Mouse (Mus musculus) NIH3T3 (cell line): ENCODE results near the gene Dzip1l.
A peak's percentile ranks its signal among the peaks of the same experiment; 100 is the strongest.

Source experiments
- DNase-seq: peaks from one replicate; pipeline ENCODE4 v3.0.0-alpha.2; 2012; ENCODE audit warnings: low read depth

Gene Dzip1l

GRCm38 (mm10) chr9:99660756-99661155 lies 31.5 kb downstream of the Dzip1l start:
- DNase-seq = no peak

DNA sequence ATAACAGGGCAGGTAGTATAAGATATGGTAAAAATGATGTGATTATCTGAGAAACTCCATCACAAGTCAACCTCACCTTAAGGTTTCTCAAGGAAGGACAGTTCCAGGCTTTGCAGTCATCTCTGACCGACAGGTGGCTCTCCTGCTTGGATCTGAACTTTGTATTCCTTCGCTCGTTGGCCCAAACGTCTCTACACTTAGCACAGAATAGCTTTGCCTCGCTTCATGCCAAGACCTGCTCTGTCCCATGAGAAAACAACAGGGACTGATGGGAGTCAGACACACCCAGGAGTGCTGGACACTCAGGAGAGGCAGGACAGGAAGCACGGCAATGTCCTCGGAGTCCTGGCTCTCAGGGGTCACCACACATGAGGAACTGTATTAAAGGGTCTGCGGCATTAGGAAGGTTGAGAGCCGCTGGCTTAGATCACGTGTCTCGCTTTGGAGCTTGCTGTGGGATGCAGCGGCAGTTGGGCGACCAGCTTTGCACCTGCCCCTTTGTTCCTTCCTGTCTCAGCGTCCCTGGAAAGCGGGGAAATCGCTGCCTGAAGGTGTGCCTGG lies 32.4 kb downstream of the Dzip1l start:
- DNase-seq = no peak

DNA sequence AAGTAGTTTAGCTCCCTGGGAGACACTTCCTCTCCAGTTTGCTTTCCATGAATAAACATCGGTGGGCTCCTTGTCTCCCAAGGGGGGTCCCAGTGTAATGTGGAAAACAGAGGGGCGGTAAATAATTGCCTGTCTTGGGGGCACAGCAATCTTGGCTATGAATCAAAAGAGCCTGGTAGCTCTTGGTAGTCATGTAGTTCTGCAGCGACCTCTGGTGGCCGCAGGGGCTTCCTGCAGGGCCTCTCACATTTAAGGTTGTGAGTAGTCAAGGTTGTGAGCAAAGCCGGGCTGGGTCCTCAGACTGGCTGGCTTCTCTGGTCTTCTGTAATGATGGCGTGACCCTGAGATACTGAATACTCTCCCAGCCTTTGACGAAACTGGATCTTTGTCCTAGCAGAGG lies 33.1 kb downstream of the Dzip1l start:
- DNase-seq = peak; percentile 88

GRCm38 (mm10) chr9:99662887-99663286 lies 33.6 kb downstream of the Dzip1l start:
- no peak for DNase-seq

GRCm38 (mm10) chr9:99667596-99667995 lies 38.3 kb downstream of the Dzip1l start:
- DNase-seq = peak; percentile 31

- DNase-seq = peak; percentile 67
Observed at GRCm38 (mm10) chr9:99671603-99672002, 42.3 kb downstream of the Dzip1l start.

DNA sequence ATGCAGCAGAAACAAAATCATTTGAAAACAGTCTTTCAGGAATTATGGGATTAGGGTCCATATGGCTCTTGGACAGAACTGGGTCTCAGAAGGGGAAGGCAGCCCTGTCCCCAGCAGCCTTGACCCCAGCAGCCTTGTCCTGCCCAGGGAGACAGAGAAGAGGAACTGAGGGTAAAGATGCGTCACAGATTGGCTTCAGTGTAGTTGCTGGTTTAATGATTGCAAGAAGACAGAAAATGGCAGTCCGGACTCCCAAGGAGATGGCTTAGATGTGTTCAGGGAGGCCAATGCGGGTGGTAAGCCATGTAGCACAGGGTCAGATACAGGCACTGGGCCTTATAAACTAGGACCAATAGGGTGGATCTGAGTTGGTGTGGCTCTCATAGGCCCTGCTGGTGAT lies 46.4 kb downstream of the Dzip1l start:
- DNase-seq = no peak

GRCm38 (mm10) chr9:99681980-99682570 lies 52.8 kb downstream of the Dzip1l start:
- DNase-seq = no peak

- no peak for DNase-seq
Observed at GRCm38 (mm10) chr9:99685061-99685521, 55.8 kb downstream of the Dzip1l start.

- no peak for DNase-seq
Observed at GRCm38 (mm10) chr9:99685536-99686231, 56.4 kb downstream of the Dzip1l start.

DNA sequence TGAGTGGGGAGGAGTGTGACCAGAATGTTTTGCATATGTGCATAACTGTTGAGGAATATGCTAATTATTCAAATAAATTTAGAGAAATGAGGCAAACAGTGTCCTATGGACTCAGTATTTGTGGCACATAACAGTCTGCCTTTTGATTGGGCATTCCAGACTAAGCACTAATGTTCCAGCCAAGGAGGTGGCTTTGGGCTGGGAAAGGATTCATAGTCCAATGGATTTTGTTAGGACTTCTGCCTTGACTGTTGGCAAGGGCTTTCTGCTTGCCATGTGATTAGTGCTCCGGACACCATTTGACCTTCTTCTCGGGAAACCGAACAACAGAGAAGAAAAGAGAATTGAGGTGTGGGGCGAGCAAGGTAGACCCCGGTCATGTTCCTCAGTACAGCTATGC lies 60.5 kb downstream of the Dzip1l start:
- DNase-seq = no peak

DNA sequence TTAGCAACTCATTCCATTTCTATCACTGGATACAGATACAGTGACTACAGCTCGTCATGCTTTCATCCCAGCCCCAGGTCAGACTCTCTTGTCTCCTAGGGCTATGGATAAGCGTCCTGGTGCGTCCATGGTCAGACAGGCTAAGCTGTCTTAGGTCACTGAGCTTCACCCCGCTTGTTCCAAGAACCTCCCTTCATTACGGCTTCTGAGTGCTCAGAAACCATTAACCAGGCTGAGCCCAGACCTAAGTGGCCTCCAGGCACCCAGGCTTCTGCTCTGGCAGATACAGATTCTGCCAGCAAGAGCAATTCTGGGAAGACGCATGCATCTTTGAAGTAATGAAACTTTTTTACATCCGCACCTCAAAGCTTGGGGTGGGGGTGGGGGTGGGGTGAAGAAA lies 61.1 kb downstream of the Dzip1l start:
- no peak for DNase-seq

GRCm38 (mm10) chr9:99694961-99695360 lies 65.7 kb downstream of the Dzip1l start:
- DNase-seq = no peak

DNA sequence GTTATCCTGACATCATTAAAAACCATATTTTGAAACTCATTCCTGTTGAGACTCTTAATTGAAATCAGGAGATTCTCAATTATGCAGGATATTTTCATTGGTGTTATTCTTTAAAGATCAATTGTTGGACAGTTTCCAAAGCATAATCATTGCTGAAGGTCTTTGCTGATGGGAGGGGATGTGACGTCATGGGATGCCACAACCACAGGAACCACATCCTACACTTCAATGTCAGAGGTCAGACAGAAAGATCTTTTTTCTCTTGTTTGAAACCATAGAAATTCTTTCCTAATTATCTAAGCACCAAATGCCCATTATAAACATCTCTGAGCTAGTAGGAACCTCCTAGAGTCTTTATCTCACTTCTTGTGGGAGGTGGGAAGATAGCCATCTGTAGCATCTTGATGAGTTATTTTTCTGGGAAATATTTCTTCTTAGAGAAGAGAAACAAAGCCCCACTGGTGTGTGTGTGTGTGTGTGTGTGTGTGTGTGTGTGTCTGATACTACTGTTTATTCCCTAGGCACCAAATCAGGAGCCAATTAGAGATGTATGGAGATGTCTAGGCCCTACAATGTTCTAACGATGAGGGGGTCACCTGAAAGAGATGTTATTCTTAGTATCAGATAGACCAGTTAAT lies 70.6 kb downstream of the Dzip1l start:
- no peak for DNase-seq

GRCm38 (mm10) chr9:99701187-99701586 lies 71.9 kb downstream of the Dzip1l start:
- peak; percentile 75 for DNase-seq

- DNase-seq = no peak
Observed at GRCm38 (mm10) chr9:99702215-99702614, 72.9 kb downstream of the Dzip1l start.

GRCm38 (mm10) chr9:99703711-99704110 lies 74.4 kb downstream of the Dzip1l start:
- DNase-seq = no peak

DNA sequence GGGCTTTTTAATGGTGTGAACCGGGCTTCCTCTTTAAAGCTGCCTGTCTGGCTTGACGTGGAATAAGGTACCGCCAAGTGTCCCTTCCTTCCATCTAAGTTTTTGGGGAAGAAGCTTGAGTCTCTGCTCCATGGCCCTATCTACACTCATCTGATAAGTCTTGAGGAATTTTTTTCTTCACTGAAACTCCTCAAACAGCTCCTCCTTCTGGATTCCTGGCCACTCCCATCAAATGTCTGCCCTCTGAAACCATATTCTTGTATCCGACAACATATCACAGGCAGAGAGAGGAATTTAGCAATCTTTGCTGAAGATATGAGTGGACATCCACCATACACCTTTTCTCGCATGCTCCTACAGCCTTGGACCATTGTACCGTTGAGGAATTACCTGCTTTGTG lies 77.0 kb downstream of the Dzip1l start:
- no peak for DNase-seq

GRCm38 (mm10) chr9:99707425-99708126 lies 78.3 kb downstream of the Dzip1l start:
- DNase-seq = no peak

- DNase-seq = no peak
Observed at GRCm38 (mm10) chr9:99709588-99710248, 80.4 kb downstream of the Dzip1l start.

GRCm38 (mm10) chr9:99710297-99710696 lies 81.0 kb downstream of the Dzip1l start:
- DNase-seq = no peak

GRCm38 (mm10) chr9:99717134-99717533 lies 87.8 kb downstream of the Dzip1l start, which contains the start of gene Cldn18:
Gene Cldn18 (minus strand): TSS chr9:99717267.
- no peak for DNase-seq
